ENCODE assay signal across 7 mouse cellular contexts in the genomic region with DNA sequence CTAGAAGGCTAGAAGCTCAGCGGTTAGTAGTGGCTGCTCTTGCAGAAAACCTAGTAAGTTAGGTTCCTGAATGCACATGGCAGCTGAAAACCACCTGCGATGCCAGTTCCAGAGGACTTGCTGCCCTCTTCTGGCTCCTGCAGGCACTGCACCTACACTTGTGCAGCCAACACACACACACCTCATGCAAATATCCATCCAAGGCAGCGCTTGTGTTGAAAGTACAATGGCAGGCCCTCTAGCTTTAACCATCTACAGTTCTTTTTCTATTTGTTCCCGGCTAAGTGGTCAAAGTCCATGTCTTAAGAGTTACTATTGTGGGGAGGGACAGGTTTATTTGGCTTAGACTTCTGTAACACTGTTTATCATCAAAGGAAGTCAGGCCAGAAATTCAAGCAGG. TPM values are rescaled to one million over a fixed set of nuclear protein-coding genes. Genes with fewer than 3 reads are reported as not detected.
DNase-seq lines count a peak whose midpoint lies in the region; ATAC-seq and TF ChIP-seq lines count a peak whose summit lies in the region.

No protein-coding gene starts in this region.

- H3K9ac ChIP-seq in kidney, embryonic 14.5 days (ENCODE audit: low read depth, low read length), result no peak overlapping the region
- H3K9ac ChIP-seq in liver, postnatal 0 days (replicated peaks), result no peak overlapping the region

- 86% methylated on average over 4 of the region's 4 CpGs for WGBS in kidney, embryonic 14.5 days
- WGBS in liver, postnatal 0 days (ENCODE audit: insufficient replicate concordance), result 71% methylated on average over 4 of the region's 4 CpGs

- no peaks in the 10 kb centered on the region for H3K9me3 ChIP-seq in kidney, embryonic 14.5 days (ENCODE audit: control insufficient read depth, low read length)
- H3K9me3 ChIP-seq in liver, postnatal 0 days (ENCODE audit: low read length), result no peaks in the 10 kb centered on the region

- peak; percentile 59 for DNase-seq in kidney, adult 11 months
- DNase-seq in CD4-positive, CD25-positive, alpha-beta regulatory T cell, adult 2 months (ENCODE audit: low read depth, low spot score), result peak; percentile 82
- DNase-seq in R1 (ENCODE audit: low read depth, low spot score), result peak; percentile 91
- peak; percentile 81 for DNase-seq in liver, postnatal 0 days
- DNase-seq in spleen, postnatal 36 days (ENCODE audit: low spot score in 2 of 2), result peak; percentile 30 to 32

- TF ChIP-seq CTCF in liver, postnatal 0 days (IDR thresholded peaks at IDR 0.05; ENCODE audit: low read depth), result peak; percentile 88

- H3K36me3 ChIP-seq in kidney, embryonic 14.5 days (ENCODE audit: control insufficient read depth, insufficient read depth, low read length), result peaks cover 63% of the 10 kb centered on the region
- H3K36me3 ChIP-seq in liver, postnatal 0 days (replicated peaks; ENCODE audit: insufficient read depth, low read length), result peaks cover 45% of the 10 kb centered on the region

- no peak overlapping the region for H3K27ac ChIP-seq in kidney, embryonic 14.5 days (ENCODE audit: low read depth, low read length)
- no peak overlapping the region for H3K27ac ChIP-seq in liver, postnatal 0 days (ENCODE audit: low read depth)

- H3K27me3 ChIP-seq in kidney, embryonic 14.5 days (ENCODE audit: control insufficient read depth, insufficient read depth, low read length), result no peaks in the 10 kb centered on the region
- H3K27me3 ChIP-seq in liver, postnatal 0 days (ENCODE audit: insufficient read depth, low read length), result no peaks in the 10 kb centered on the region

- H3K4me3 ChIP-seq in kidney, embryonic 14.5 days (ENCODE audit: low read length), result no peak overlapping the region
- no peak overlapping the region for H3K4me3 ChIP-seq in liver, postnatal 0 days (ENCODE audit: low read depth, low read length)

- no peak for ATAC-seq in kidney, embryonic 14.5 days (ENCODE audit: low FRiP score, low TSS enrichment)
- peak; percentile 61; the same call in 1 of the 2 replicates for ATAC-seq in erythroblast, adult 5-6 weeks (replicated peaks; ENCODE audit: low FRiP score, poor library complexity, severe bottlenecking)
- ATAC-seq in liver, postnatal 0 days, result no peak

- no peak for TF ChIP-seq EP300 in liver, postnatal 0 days (IDR thresholded peaks at IDR 0.05; ENCODE audit: low read depth)

- H3K4me1 ChIP-seq in kidney, embryonic 14.5 days (ENCODE audit: control insufficient read depth, insufficient read depth, low read length), result peaks cover 13% of the 10 kb centered on the region; the same call in 1 of the 2 replicates
- peaks cover 22% of the 10 kb centered on the region for H3K4me1 ChIP-seq in liver, postnatal 0 days (ENCODE audit: insufficient read depth)

- H3K4me2 ChIP-seq in kidney, embryonic 14.5 days (replicated peaks; ENCODE audit: low read depth, low read length), result no peak overlapping the region
- H3K4me2 ChIP-seq in liver, postnatal 0 days (ENCODE audit: low read depth, low read length), result no peak overlapping the region

RNA-seq across cellular contexts. Expression of a gene that starts 5.3 kb away (rescaled TPM):
- 1,503 and 2,103 TPM in 2 replicates for polyA plus RNA-seq in kidney, embryonic 14.5 days (2014; fragmentation: Nextera tagmentation; extraction: Ambion mirVana)
- 779 and 843 TPM in 2 replicates for total RNA-seq in erythroblast, adult 5-6 weeks (2015; ENCODE audit: low replicate concordance)
- total RNA-seq in erythroblast, adult 5-6 weeks (2017; ENCODE audit: low replicate concordance), result 542 and 565 TPM in 2 replicates
- polyA plus RNA-seq in liver, postnatal 0 days (2015; fragmentation: Nextera tagmentation; extraction: Ambion mirVana), result 684 and 710 TPM in 2 replicates

Comparison
In these comparisons a context has a peak if more than half of its experiments do, and no peak if none do; other contexts are left out.
1. DNase-seq: peak in every context shown above with its lines; median percentile 91 in R1; 82 in CD4-positive, CD25-positive, alpha-beta regulatory T cell, adult 2 months; 81 in liver, postnatal 0 days; 59 in kidney, adult 11 months; 31 in spleen, postnatal 36 days.